Mouse (Mus musculus): ENCODE data around the gene Slc28a3. TPM values are rescaled to one million over a fixed set of nuclear protein-coding genes. Genes with fewer than 3 reads are reported as not detected.

Slc28a3 gene
- total and polyA plus RNA-seq, 3 experiments, result 0.33 TPM; not detected in 2

DNA sequence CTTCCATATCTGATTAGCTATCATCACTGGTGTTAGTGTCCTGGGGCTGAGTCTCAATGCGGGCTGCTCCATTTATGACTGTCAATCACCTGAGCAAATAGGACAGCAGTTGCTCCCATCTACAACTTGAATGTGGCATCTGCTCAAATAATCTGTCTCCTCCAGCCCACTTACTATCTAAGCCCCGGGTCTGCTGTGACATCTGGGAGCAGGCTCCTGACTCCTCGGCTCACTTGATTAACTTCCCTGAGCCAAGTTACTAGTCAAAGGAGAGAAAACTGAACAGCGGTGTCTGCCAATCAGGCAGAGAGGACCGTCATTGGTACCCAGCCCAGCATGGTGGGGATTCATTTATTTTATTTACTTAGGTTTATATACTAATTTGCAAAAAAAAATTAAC, 95.0 kb downstream of the Slc28a3 start:
- Histone ChIP-seq H3K4me1 (ENCODE audit: insufficient read depth, low read depth, low read length) (peaks cover 67% of the 10 kb centered on the region), H3K27me3 (ENCODE audit: insufficient read depth, low read length) (no peaks in the 10 kb centered on the region), H3K9me3 (replicated peaks) (no peaks in the 10 kb centered on the region), H3K4me3 (ENCODE audit: low read depth, low read length) (no peak overlapping the region), H3K36me3 (replicated peaks) (no peaks in the 10 kb centered on the region)
- DNase-seq (ENCODE audit: low spot score) (no peak), ATAC-seq (ENCODE audit: extremely low read depth, insufficient number of reproducible peaks, low FRiP score, poor library complexity, severe bottlenecking) (no peak)
- TF ChIP-seq POLR2AphosphoS5 (IDR thresholded peaks at IDR 0.05; ENCODE audit: insufficient replicate concordance, low read depth, low read length), result no peak
- no peak for TF ChIP-seq TAL1 (conservative IDR thresholded peaks at IDR 0.05; ENCODE audit: low read depth, low read length)
- TF ChIP-seq GATA1 (IDR thresholded peaks at IDR 0.05; ENCODE audit: borderline replicate concordance, low read length), result no peak
- no peak for TF ChIP-seq CTCF (IDR thresholded peaks at IDR 0.05; ENCODE audit: low read depth, low read length)
- no peak for TF ChIP-seq GATA2 (IDR thresholded peaks at IDR 0.05; ENCODE audit: borderline replicate concordance, low read depth, low read length)

DNA sequence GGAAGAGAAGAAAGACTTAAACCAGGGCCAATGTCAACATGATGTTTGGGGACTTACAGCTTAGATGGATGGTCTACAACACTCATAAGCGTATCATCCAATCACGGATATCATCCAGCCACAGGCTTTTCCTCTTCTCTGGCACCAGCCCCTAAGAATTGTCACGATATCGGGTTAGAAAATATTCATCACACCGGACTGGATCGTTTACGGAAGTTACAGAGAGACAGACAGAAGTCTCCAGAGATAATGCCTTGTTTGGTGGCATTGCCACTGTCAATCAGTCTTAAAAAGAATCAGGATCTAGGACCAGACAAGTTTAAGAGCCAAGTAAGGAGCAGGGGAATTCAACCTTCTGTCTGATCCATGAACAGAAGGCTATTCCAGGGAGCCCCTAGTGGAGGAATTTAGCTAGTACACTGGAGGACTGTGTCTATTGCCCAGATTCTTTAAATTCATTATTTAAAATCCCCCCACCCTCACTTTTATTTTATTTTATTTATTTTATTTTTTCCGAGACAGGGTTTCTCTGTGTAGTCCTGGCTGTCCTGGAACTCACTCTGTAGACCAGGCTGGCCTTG, 96.4 kb downstream of the Slc28a3 start:
- Histone ChIP-seq H3K4me1 (ENCODE audit: insufficient read depth, low read depth, low read length) (peaks cover 67% of the 10 kb centered on the region), H3K4me3 (ENCODE audit: low read depth, low read length) (no peak overlapping the region), H3K9me3 (replicated peaks) (no peaks in the 10 kb centered on the region), H3K27me3 (ENCODE audit: insufficient read depth, low read length) (no peaks in the 10 kb centered on the region), H3K36me3 (replicated peaks) (no peaks in the 10 kb centered on the region)
- TF ChIP-seq TAL1 (conservative IDR thresholded peaks at IDR 0.05; ENCODE audit: low read depth, low read length), result no peak
- peak; percentile 49; the same call in 1 of the 2 replicates for TF ChIP-seq CTCF (IDR thresholded peaks at IDR 0.05; ENCODE audit: low read depth, low read length)
- no peak for DNase-seq (ENCODE audit: low spot score)
- no peak for ATAC-seq (ENCODE audit: extremely low read depth, insufficient number of reproducible peaks, low FRiP score, poor library complexity, severe bottlenecking)

DNA sequence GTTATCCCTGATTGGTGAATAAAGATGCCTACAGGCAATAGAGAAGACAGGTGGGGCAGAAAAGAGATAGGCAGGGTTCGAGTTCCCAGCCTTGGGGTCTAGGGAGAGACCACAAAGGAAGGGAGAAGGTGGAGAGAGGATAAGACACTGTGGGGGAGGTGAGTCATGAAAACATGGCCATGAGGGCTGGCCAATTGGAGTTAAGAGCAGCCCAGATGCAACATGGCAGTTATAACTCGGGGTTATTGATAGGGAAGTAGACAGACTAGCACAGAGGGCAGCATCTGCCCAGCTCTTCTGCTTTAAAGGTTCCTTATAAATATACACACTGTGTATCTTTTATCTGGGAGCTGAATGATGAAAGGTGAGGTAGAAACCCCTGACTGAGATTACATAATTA, 98.8 kb downstream of the Slc28a3 start:
- Histone ChIP-seq H3K36me3 (replicated peaks) (no peaks in the 10 kb centered on the region), H3K4me3 (ENCODE audit: low read depth, low read length) (no peak overlapping the region), H3K27me3 (ENCODE audit: insufficient read depth, low read length) (peaks cover 5% of the 10 kb centered on the region), H3K4me1 (ENCODE audit: insufficient read depth, low read depth, low read length) (peaks cover 54% of the 10 kb centered on the region), H3K9me3 (replicated peaks) (no peaks in the 10 kb centered on the region)
- no peak for DNase-seq (ENCODE audit: low spot score)
- no peak for ATAC-seq (ENCODE audit: extremely low read depth, insufficient number of reproducible peaks, low FRiP score, poor library complexity, severe bottlenecking)
- TF ChIP-seq POLR2AphosphoS5 (IDR thresholded peaks at IDR 0.05; ENCODE audit: insufficient replicate concordance, low read depth, low read length) (no peak), CTCF (IDR thresholded peaks at IDR 0.05; ENCODE audit: low read depth, low read length) (no peak)

DNA sequence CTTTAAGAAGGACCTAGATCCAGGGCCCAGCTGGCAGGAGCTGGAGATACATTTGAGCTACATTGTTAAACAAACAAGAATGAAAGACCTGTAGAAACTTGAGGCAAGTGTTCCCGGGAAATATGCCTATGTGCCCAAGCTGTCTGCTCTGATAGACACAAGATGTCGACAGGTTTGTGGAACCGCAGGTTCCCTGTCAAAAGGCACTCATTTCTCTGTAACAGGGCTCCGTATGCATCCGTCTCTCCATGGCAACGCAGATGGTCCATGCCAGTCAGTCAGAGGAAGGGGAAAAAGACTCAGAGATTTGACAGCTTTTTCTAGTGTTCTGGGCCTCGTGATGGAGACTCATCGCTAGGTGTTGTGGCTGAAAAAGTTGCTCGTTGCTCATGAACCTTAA, 99.4 kb downstream of the Slc28a3 start:
- Histone ChIP-seq H3K4me3 (ENCODE audit: low read depth, low read length) (no peak overlapping the region), H3K27me3 (ENCODE audit: insufficient read depth, low read length) (peaks cover 6% of the 10 kb centered on the region), H3K9me3 (replicated peaks) (no peaks in the 10 kb centered on the region), H3K4me1 (ENCODE audit: insufficient read depth, low read depth, low read length) (peaks cover 49% of the 10 kb centered on the region), H3K36me3 (replicated peaks) (no peaks in the 10 kb centered on the region)
- no peak for DNase-seq (ENCODE audit: low spot score)
- no peak for ATAC-seq (ENCODE audit: extremely low read depth, insufficient number of reproducible peaks, low FRiP score, poor library complexity, severe bottlenecking)
- TF ChIP-seq GATA2 (IDR thresholded peaks at IDR 0.05; ENCODE audit: borderline replicate concordance, low read depth, low read length) (no peak), CTCF (IDR thresholded peaks at IDR 0.05; ENCODE audit: low read depth, low read length) (no peak), TAL1 (conservative IDR thresholded peaks at IDR 0.05; ENCODE audit: low read depth, low read length) (no peak), POLR2AphosphoS5 (IDR thresholded peaks at IDR 0.05; ENCODE audit: insufficient replicate concordance, low read depth, low read length) (no peak), GATA1 (IDR thresholded peaks at IDR 0.05; ENCODE audit: borderline replicate concordance, low read length) (no peak)

DNA sequence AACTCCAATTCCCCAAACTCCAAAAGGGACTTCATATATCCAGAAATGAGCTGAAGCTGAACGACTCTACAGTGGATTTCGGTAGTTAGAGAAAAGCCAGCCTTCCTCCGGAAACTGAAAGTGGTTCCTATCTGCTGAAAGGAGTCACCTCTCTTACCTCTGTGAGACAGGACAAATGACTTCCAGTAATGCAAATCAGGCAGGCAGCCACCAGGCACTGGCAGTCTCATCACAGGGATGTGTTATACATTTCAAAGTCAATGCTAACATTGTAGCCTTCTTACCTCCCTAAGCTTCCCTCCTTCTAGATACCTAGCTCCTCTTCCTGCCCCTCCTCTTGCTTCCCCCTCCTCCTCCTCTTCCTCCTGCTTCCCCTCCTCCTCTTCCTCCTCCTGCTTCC, 101.4 kb downstream of the Slc28a3 start:
- no peaks in the 10 kb centered on the region for H3K36me3 ChIP-seq (replicated peaks)
- no peaks in the 10 kb centered on the region for H3K9me3 ChIP-seq (replicated peaks)
- H3K4me3 ChIP-seq (ENCODE audit: low read depth, low read length), result no peak overlapping the region
- DNase-seq (ENCODE audit: low spot score) (no peak), ATAC-seq (ENCODE audit: extremely low read depth, insufficient number of reproducible peaks, low FRiP score, poor library complexity, severe bottlenecking) (no peak)
- H3K4me1 ChIP-seq (ENCODE audit: insufficient read depth, low read depth, low read length), result peaks cover 37% of the 10 kb centered on the region
- TF ChIP-seq TAL1 (conservative IDR thresholded peaks at IDR 0.05; ENCODE audit: low read depth, low read length), result no peak
- TF ChIP-seq GATA2 (IDR thresholded peaks at IDR 0.05; ENCODE audit: borderline replicate concordance, low read depth, low read length), result no peak
- no peak for TF ChIP-seq GATA1 (IDR thresholded peaks at IDR 0.05; ENCODE audit: borderline replicate concordance, low read length)
- no peak for TF ChIP-seq CTCF (IDR thresholded peaks at IDR 0.05; ENCODE audit: low read depth, low read length)
- no peak for TF ChIP-seq POLR2AphosphoS5 (IDR thresholded peaks at IDR 0.05; ENCODE audit: insufficient replicate concordance, low read depth, low read length)
- peaks cover 19% of the 10 kb centered on the region for H3K27me3 ChIP-seq (ENCODE audit: insufficient read depth, low read length)

DNA sequence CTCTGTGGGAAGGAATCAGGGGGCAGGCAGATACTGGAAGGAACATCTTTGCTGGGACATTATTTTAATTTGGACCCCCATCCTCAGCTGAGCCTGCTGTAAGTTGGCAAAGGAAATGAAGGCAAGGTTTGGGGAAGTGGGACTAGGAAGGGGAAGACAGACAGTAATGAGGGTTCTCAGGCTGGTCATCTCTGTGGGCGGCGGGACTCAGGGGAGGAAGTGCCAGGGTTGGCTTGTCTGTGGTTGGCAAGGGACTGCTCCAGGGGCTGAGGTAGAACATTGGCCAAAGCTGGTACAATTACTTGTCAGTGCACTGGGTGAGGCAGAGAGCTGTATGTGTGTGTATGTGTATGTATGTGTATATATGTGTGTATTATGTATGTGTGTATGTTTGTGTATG, 107.1 kb downstream of the Slc28a3 start:
- no peak for DNase-seq (ENCODE audit: low spot score)
- H3K4me3 ChIP-seq (ENCODE audit: low read depth, low read length), result no peak overlapping the region
- no peak for TF ChIP-seq CTCF (IDR thresholded peaks at IDR 0.05; ENCODE audit: low read depth, low read length)
- TF ChIP-seq TAL1 (conservative IDR thresholded peaks at IDR 0.05; ENCODE audit: low read depth, low read length), result no peak
- TF ChIP-seq GATA1 (IDR thresholded peaks at IDR 0.05; ENCODE audit: borderline replicate concordance, low read length), result no peak
- TF ChIP-seq POLR2AphosphoS5 (IDR thresholded peaks at IDR 0.05; ENCODE audit: insufficient replicate concordance, low read depth, low read length), result no peak
- TF ChIP-seq GATA2 (IDR thresholded peaks at IDR 0.05; ENCODE audit: borderline replicate concordance, low read depth, low read length), result no peak
- H3K27me3 ChIP-seq (ENCODE audit: insufficient read depth, low read length), result peaks cover 45% of the 10 kb centered on the region
- H3K36me3 ChIP-seq (replicated peaks), result no peaks in the 10 kb centered on the region
- ATAC-seq (ENCODE audit: extremely low read depth, insufficient number of reproducible peaks, low FRiP score, poor library complexity, severe bottlenecking), result no peak
- H3K4me1 ChIP-seq (ENCODE audit: insufficient read depth, low read depth, low read length), result peaks cover 10% of the 10 kb centered on the region; the same call in 1 of the 2 replicates
- no peaks in the 10 kb centered on the region for H3K9me3 ChIP-seq (replicated peaks)

DNA sequence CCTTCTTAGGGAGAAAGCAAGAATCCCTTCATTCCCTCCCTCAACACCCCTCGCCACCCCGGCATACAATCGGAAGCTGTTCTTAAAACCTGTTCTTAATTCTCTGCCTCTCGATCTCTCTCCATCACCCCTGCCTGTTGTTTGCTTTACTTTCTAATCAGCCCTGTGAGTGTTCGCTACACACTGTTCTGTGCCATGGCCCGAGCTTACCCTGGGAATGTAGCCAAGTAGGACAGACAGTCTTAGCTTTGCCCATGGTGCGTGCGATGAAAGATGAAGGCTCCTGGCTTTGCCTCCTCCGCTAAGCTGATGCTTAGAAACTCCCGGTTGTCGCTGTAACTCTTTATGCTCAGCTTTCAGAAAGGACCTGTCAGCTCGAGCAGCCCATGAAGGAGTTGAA, 112.9 kb downstream of the Slc28a3 start:
- Histone ChIP-seq H3K4me3 (ENCODE audit: low read depth, low read length) (no peak overlapping the region), H3K27me3 (ENCODE audit: insufficient read depth, low read length) (peaks cover 58% of the 10 kb centered on the region), H3K9me3 (replicated peaks) (no peaks in the 10 kb centered on the region), H3K4me1 (ENCODE audit: insufficient read depth, low read depth, low read length) (peaks cover 6% of the 10 kb centered on the region; the same call in 1 of the 2 replicates), H3K36me3 (replicated peaks) (no peaks in the 10 kb centered on the region)
- ATAC-seq (ENCODE audit: extremely low read depth, insufficient number of reproducible peaks, low FRiP score, poor library complexity, severe bottlenecking) (no peak), DNase-seq (ENCODE audit: low spot score) (no peak)
- TF ChIP-seq GATA2 (IDR thresholded peaks at IDR 0.05; ENCODE audit: borderline replicate concordance, low read depth, low read length) (no peak), TAL1 (conservative IDR thresholded peaks at IDR 0.05; ENCODE audit: low read depth, low read length) (no peak), GATA1 (IDR thresholded peaks at IDR 0.05; ENCODE audit: borderline replicate concordance, low read length) (no peak), POLR2AphosphoS5 (IDR thresholded peaks at IDR 0.05; ENCODE audit: insufficient replicate concordance, low read depth, low read length) (no peak), CTCF (IDR thresholded peaks at IDR 0.05; ENCODE audit: low read depth, low read length) (no peak)

Data from G1E (cell line).